Mouse (Mus musculus): ENCODE data around the gene Acer1.

GRCm38 (mm10) chr17:57007137-57007905, 25.4 kb upstream of the Acer1 start:
- TF ChIP-seq GATA1 (IDR thresholded peaks at IDR 0.05; ENCODE audit: borderline replicate concordance, low read length) = no peak
- TF ChIP-seq FLI1 (IDR thresholded peaks at IDR 0.05; ENCODE audit: low read length) = no peak

All from megakaryocyte, embryonic 14.5 days (primary cell).